Mouse (Mus musculus) myocyte (in vitro differentiated cells): Measurements from ENCODE around the gene Hist1h1d.

Experiments used
- CEBPB ChIP-seq: IDR thresholded peaks from 2 replicates; pipeline ENCODE4 v1.6.1; 2011; ENCODE audit warnings: mild to moderate bottlenecking, moderate library complexity; ENCODE audit not compliant: poor library complexity, insufficient read depth, severe bottlenecking
- E2F4 ChIP-seq: IDR thresholded peaks from one replicate; pipeline ENCODE4 v1.6.1; 2011; ENCODE audit warnings: mild to moderate bottlenecking, control low read depth, moderate library complexity; ENCODE audit not compliant: insufficient read depth
- MAX ChIP-seq: IDR thresholded peaks from one replicate; pipeline ENCODE4 v1.6.1; 2011; ENCODE audit warnings: low read depth, mild to moderate bottlenecking, control low read depth
- MYOD1 ChIP-seq, 3 experiments: IDR thresholded peaks; one replicate each; pipeline ENCODE4 v1.6.1; 2011; ENCODE audit warnings: control low read depth in 2 of 3, low read depth in 2 of 3, mild to moderate bottlenecking in 2 of 3, moderate library complexity in 1 of 3; ENCODE audit not compliant: insufficient read length in 2 of 3, control insufficient read depth in 1 of 3
- MYOG ChIP-seq, 3 experiments: IDR thresholded peaks; one replicate each; pipeline ENCODE4 v1.6.1; 2011; ENCODE audit warnings: control low read depth in 2 of 3, low read depth in 2 of 3, mild to moderate bottlenecking in 2 of 3; ENCODE audit not compliant: insufficient read length in 2 of 3, control insufficient read depth in 1 of 3, insufficient read depth in 1 of 3
- POLR2A ChIP-seq: IDR thresholded peaks from one replicate; pipeline ENCODE4 v1.6.1; 2011; ENCODE audit warnings: low read depth, mild to moderate bottlenecking, control low read depth, moderate library complexity; ENCODE audit not compliant: insufficient read length
- POLR2AphosphoS2 ChIP-seq: IDR thresholded peaks from one replicate; pipeline ENCODE4 v1.6.1; 2011; ENCODE audit warnings: low read depth, control low read depth; ENCODE audit not compliant: insufficient read length
- REST ChIP-seq: IDR thresholded peaks from one replicate; pipeline ENCODE4 v1.6.1; 2011; ENCODE audit warnings: mild to moderate bottlenecking, control low read depth, moderate library complexity; ENCODE audit not compliant: insufficient read depth, insufficient read length
- SRF ChIP-seq: IDR thresholded peaks from one replicate; pipeline ENCODE4 v1.6.1; 2011; ENCODE audit warnings: low read depth; ENCODE audit not compliant: control insufficient read depth, insufficient read length
- TCF12 ChIP-seq: IDR thresholded peaks from one replicate; pipeline ENCODE4 v1.6.1; 2011; ENCODE audit warnings: mild to moderate bottlenecking, control low read depth; ENCODE audit not compliant: poor library complexity, insufficient read depth, severe bottlenecking
- TCF3 ChIP-seq: IDR thresholded peaks from one replicate; pipeline ENCODE4 v1.6.1; 2011; ENCODE audit warnings: low read depth, control low read depth; ENCODE audit not compliant: insufficient read length
- USF1 ChIP-seq: IDR thresholded peaks from one replicate; pipeline ENCODE4 v1.6.1; 2011; ENCODE audit warnings: low read depth, mild to moderate bottlenecking, control low read depth, moderate library complexity

- TF ChIP-seq POLR2A (peak; percentile 75), MAX (no peak), USF1 (no peak), TCF3 (no peak), TCF12 (no peak), CEBPB (peak; percentile 26; the same call in 1 of the 2 replicates), MYOG (IDR thresholded peaks at IDR 0.05; ENCODE audit: control insufficient read depth in 1 of 3, insufficient read depth in 1 of 3, insufficient read length in 2 of 3, low read depth in 2 of 3) (peak in 1 of 3 experiments; percentile 1), SRF (no peak), MYOD1 (IDR thresholded peaks at IDR 0.05; ENCODE audit: control insufficient read depth in 1 of 3, insufficient read length in 2 of 3, low read depth in 2 of 3) (no peak), E2F4 (no peak), REST (no peak), POLR2AphosphoS2 (peak; percentile 93)
Measured at GRCm38 (mm10) chr13:23554925-23555838, 2.1 kb downstream of the Hist1h1d start.
